ENCODE assay signal across 16 mouse cellular contexts in the genomic region with DNA sequence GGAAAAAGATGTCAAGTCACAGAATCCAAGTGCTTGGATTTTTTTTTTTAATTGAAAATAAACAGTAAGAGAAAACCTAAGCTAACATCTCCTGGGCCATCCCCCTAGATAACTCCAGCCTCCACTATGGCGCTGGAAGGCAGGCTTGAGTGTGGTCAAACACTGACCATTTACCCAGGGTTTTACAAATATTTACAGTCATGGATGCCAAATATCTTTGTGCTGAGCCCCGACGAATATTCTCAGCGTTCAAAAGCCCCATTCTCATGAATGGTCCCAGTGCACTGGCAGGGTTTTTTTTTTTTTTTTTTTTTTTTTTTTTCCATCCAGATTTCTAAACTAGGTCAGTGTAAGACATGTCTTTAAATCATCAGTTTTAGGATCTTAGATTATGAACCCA.
DNase-seq lines count a peak whose midpoint lies in the region; ATAC-seq and TF ChIP-seq lines count a peak whose summit lies in the region.
"Had no signal": no experiment of that assay in that cellular context is flagged by ENCODE, and none has a peak within 500 bp of the region (broad histone marks: within the 10 kb centered on the region; RNA-seq: fewer than 3 reads in every experiment).

No protein-coding gene starts in this region.

- 55% methylated on average over 4 of the region's 4 CpGs for WGBS in hindbrain, postnatal 0 days
- WGBS in hindbrain, embryonic 10.5 days, result 72% methylated on average over 4 of the region's 4 CpGs
- 15% methylated on average over 4 of the region's 4 CpGs for WGBS in lung, postnatal 0 days
- 46% methylated on average over 4 of the region's 4 CpGs for WGBS in liver, embryonic 14.5 days (ENCODE audit: insufficient replicate concordance)

- no peak overlapping the region for H3K4me3 ChIP-seq in hindbrain, postnatal 0 days (ENCODE audit: low read length)
- no peak overlapping the region for H3K4me3 ChIP-seq in hindbrain, embryonic 10.5 days
- no peak overlapping the region for H3K4me3 ChIP-seq in lung, postnatal 0 days (ENCODE audit: low read depth, low read length)
- no peak overlapping the region for H3K4me3 ChIP-seq in liver, embryonic 14.5 days (ENCODE audit: insufficient read depth in 1 of 2, low read depth in 2 of 2, low read length in 2 of 2)
- H3K4me3 ChIP-seq: forebrain, embryonic 13.5 days; midbrain, embryonic 12.5 days had no signal

- no peak for ATAC-seq in hindbrain, postnatal 0 days
- ATAC-seq in lung, postnatal 0 days, result no peak
- no peak for ATAC-seq in liver, embryonic 14.5 days (ENCODE audit: insufficient read depth)
- ATAC-seq: forebrain, embryonic 13.5 days had no signal

- peaks cover 7% of the 10 kb centered on the region; the same call in 1 of the 2 replicates for H3K27me3 ChIP-seq in hindbrain, postnatal 0 days (ENCODE audit: insufficient read depth, low read length)
- H3K27me3 ChIP-seq in hindbrain, embryonic 10.5 days (ENCODE audit: insufficient read depth, poor library complexity, severe bottlenecking), result peaks cover 43% of the 10 kb centered on the region
- no peaks in the 10 kb centered on the region for H3K27me3 ChIP-seq in lung, postnatal 0 days (replicated peaks; ENCODE audit: insufficient read depth, low read length)
- H3K27me3 ChIP-seq in liver, embryonic 14.5 days (ENCODE audit: control insufficient read depth, insufficient read depth, low read length), result peaks cover 14% of the 10 kb centered on the region
- H3K27me3 ChIP-seq: CH12.LX had no signal

- no peaks in the 10 kb centered on the region for H3K9me3 ChIP-seq in hindbrain, postnatal 0 days (ENCODE audit: low read length)
- no peaks in the 10 kb centered on the region for H3K9me3 ChIP-seq in hindbrain, embryonic 10.5 days
- H3K9me3 ChIP-seq in lung, postnatal 0 days (ENCODE audit: low read length), result no peaks in the 10 kb centered on the region
- no peaks in the 10 kb centered on the region for H3K9me3 ChIP-seq in liver, embryonic 14.5 days (ENCODE audit: control insufficient read depth, low read length)
- H3K9me3 ChIP-seq: embryonic facial prominence, embryonic 12.5 days; forebrain, embryonic 13.5 days; heart, embryonic 12.5 days; limb, embryonic 12.5 days; midbrain, embryonic 12.5 days had no signal

- H3K36me3 ChIP-seq in hindbrain, postnatal 0 days (ENCODE audit: insufficient read depth, low read length), result no peaks in the 10 kb centered on the region
- H3K36me3 ChIP-seq in hindbrain, embryonic 10.5 days, result no peaks in the 10 kb centered on the region
- no peaks in the 10 kb centered on the region for H3K36me3 ChIP-seq in lung, postnatal 0 days (ENCODE audit: insufficient read depth, low read length)
- no peaks in the 10 kb centered on the region for H3K36me3 ChIP-seq in liver, embryonic 14.5 days (replicated peaks; ENCODE audit: control insufficient read depth, insufficient read depth, low read depth)
- H3K36me3 ChIP-seq: embryonic facial prominence, embryonic 12.5 days; heart, embryonic 12.5 days; limb, embryonic 12.5 days; midbrain, embryonic 12.5 days had no signal

- no peak for TF ChIP-seq EP300 in lung, postnatal 0 days (IDR thresholded peaks at IDR 0.05)
- no peak for TF ChIP-seq EP300 in liver, embryonic 14.5 days (IDR thresholded peaks at IDR 0.05; ENCODE audit: low read depth)

- no peak overlapping the region for H3K27ac ChIP-seq in hindbrain, postnatal 0 days
- H3K27ac ChIP-seq in hindbrain, embryonic 10.5 days, result no peak overlapping the region
- no peak overlapping the region for H3K27ac ChIP-seq in lung, postnatal 0 days (ENCODE audit: low read length)
- H3K27ac ChIP-seq in liver, embryonic 14.5 days, result no peak overlapping the region
- H3K27ac ChIP-seq: embryonic facial prominence, embryonic 12.5 days; forebrain, embryonic 13.5 days; limb, embryonic 12.5 days; midbrain, embryonic 12.5 days had no signal

- no peak for DNase-seq in hindbrain, postnatal 0 days (ENCODE audit: low spot score)
- no peak for DNase-seq in hindbrain, embryonic 10.5 days (ENCODE audit: low spot score)
- DNase-seq in lung, postnatal 0 days (ENCODE audit: low spot score), result no peak
- no peak for DNase-seq in lung, postnatal 10 days
- no peak for DNase-seq in liver, embryonic 14.5 days (ENCODE audit: low read depth in 3 of 3, low spot score in 3 of 3)
- DNase-seq in adrenal gland, postnatal 14 days, result no peak
- DNase-seq in right cerebral cortex, postnatal 25 days, result no peak
- DNase-seq: cerebellum, postnatal 10 days; kidney, postnatal 14 days; thymus, postnatal 36 days had no signal

- no peak for TF ChIP-seq CTCF in hindbrain, postnatal 0 days (IDR thresholded peaks at IDR 0.05; ENCODE audit: low read depth)
- TF ChIP-seq CTCF in lung, postnatal 0 days (IDR thresholded peaks at IDR 0.05), result no peak
- no peak for TF ChIP-seq CTCF in liver, embryonic 14.5 days (IDR thresholded peaks at IDR 0.05; ENCODE audit: low read depth)

- H3K4me1 ChIP-seq in hindbrain, postnatal 0 days (ENCODE audit: insufficient read depth, low read length), result no peaks in the 10 kb centered on the region
- H3K4me1 ChIP-seq in hindbrain, embryonic 10.5 days (replicated peaks), result peaks cover 33% of the 10 kb centered on the region
- H3K4me1 ChIP-seq in lung, postnatal 0 days (ENCODE audit: insufficient read depth, low read depth, low read length), result peaks cover 3% of the 10 kb centered on the region; the same call in 1 of the 2 replicates
- peaks cover 0 to 12% of the 10 kb centered on the region in 2 experiments; a peak in 3 of 4 replicates for H3K4me1 ChIP-seq in liver, embryonic 14.5 days (replicated peaks; ENCODE audit: control insufficient read depth in 2 of 2, insufficient read depth in 2 of 2, low read length in 1 of 2)
- H3K4me1 ChIP-seq: embryonic facial prominence, embryonic 12.5 days had no signal

- peak overlapping the region; percentile 81 for H3K4me2 ChIP-seq in hindbrain, postnatal 0 days (ENCODE audit: low read depth, low read length)
- peak overlapping the region; percentile 62 for H3K4me2 ChIP-seq in lung, postnatal 0 days (replicated peaks; ENCODE audit: low read depth, low read length)
- H3K4me2 ChIP-seq in liver, embryonic 14.5 days (ENCODE audit: low read depth), result peak overlapping the region; percentile 66

- no peak overlapping the region for H3K9ac ChIP-seq in hindbrain, postnatal 0 days (replicated peaks; ENCODE audit: low read length)
- no peak overlapping the region for H3K9ac ChIP-seq in lung, postnatal 0 days (replicated peaks; ENCODE audit: low read depth)
- no peak overlapping the region for H3K9ac ChIP-seq in liver, embryonic 14.5 days (replicated peaks)
- H3K9ac ChIP-seq: embryonic facial prominence, embryonic 12.5 days; forebrain, embryonic 13.5 days; heart, embryonic 12.5 days; limb, embryonic 12.5 days; midbrain, embryonic 12.5 days had no signal
